Mouse (Mus musculus): ENCODE measurements around the gene H1f0.

Gene H1f0

DNA sequence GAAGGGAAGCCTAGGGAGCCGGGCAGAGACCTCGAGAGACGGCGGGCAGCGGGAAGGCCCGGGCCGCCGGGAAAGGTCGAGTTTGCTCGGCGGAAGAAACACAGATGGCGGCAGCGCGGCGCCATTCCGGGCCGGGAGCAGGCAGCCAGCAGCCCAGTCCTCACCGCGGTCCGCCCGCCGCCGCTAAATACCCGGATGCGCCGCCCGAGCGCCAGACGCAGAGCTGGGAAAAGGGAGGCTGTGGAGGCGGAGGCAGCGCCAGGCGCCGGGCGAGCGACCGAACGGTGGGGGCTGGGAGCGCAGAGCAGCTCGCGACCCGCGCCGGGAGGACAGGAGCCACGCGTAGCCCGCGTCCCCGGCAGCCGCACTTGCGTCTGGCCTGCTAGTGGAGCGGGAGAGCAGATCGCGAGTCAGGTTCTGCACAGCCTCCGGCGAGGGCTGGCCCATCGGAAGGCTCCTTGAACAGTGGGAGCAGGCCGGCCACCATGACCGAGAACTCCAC lies at the start of gene H1f0:
TSS of gene H1f0 (plus strand) at position 214 of the 502 bp plus-strand sequence.
- peak; percentile 87 for DNase-seq (ENCODE audit: low read depth, low spot score)

DNA sequence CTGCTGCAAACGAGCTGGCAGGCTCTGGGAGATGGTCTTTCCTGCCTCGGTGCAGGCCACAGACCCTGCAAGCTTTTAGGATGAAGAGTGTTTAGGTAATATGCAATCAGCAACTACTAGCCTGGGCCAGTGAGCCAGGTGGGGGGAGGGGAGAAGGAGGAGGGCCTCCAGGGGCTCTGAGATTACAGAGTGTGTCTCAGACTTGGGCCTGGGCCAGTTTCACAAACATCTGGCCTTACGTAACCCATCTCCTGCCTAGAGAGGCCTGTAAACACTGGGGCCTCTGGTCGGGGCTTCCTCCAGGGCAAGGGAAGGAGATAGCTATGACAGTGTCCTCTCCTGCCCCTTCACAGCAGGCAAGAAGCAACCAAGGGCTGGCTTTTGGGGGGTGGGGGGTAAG lies 49.4 kb upstream of the H1f0 start:
- DNase-seq (ENCODE audit: low read depth, low spot score) = no peak

DNA sequence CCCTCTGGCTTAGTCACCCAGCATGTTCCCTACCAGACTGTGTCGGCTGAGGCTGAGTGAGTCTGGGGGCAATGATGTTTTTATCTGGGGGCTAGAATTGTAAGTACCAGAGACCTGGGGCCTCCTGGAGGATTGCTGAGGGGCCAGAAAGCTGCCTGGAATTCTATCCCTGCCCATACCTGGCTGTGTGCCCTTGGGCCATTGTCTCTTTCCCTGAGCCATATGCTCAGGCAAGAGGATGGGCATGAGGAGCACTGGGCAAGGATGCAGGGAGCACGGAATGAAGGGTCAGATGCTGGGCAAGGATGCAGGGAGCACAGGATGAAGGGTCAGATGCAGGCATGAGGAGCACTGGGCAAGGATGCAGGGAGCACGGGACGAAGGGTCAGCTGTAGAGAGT lies 48.2 kb upstream of the H1f0 start:
- no peak for DNase-seq (ENCODE audit: low read depth, low spot score)

DNA sequence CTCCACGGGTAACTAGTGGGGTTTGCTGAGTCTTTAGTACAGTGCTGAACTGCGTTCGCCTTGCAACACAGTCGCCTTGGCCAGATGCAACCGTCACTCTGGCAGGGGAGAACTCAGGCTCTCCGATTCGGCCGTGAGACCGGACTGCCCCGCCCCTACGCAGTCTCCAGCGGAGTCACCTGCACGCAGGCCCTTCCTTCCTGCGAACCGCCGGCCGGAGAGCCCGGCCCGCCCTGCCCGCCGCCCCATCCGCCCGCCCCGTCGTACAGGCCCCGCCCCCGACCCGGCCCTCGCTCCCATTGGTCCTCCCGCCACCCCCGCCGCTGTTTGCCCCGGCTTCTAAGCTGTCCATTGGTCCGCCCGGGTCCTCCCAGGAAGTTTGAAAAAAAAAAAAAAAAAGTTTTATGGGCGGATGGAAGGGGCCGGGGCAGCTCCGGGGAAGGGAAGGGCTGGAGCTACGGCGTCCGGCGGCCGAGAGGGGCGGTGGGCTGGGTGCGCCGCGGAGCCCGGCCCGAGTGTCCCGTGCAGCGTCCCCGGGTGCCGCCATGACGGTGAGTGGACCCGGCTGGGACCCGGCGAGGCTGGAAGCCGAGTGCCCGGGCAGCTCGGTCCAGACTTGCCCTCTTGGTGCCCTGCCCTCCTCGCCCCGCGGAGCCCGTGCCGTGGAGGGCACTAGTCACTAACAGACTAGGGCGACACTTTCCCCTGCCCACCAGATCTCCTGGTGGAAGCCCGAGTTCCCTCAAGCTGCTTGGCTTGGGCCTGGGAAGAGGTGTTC lies 45.4 kb upstream of the H1f0 start:
- peak; percentile 94 for DNase-seq (ENCODE audit: low read depth, low spot score)

DNA sequence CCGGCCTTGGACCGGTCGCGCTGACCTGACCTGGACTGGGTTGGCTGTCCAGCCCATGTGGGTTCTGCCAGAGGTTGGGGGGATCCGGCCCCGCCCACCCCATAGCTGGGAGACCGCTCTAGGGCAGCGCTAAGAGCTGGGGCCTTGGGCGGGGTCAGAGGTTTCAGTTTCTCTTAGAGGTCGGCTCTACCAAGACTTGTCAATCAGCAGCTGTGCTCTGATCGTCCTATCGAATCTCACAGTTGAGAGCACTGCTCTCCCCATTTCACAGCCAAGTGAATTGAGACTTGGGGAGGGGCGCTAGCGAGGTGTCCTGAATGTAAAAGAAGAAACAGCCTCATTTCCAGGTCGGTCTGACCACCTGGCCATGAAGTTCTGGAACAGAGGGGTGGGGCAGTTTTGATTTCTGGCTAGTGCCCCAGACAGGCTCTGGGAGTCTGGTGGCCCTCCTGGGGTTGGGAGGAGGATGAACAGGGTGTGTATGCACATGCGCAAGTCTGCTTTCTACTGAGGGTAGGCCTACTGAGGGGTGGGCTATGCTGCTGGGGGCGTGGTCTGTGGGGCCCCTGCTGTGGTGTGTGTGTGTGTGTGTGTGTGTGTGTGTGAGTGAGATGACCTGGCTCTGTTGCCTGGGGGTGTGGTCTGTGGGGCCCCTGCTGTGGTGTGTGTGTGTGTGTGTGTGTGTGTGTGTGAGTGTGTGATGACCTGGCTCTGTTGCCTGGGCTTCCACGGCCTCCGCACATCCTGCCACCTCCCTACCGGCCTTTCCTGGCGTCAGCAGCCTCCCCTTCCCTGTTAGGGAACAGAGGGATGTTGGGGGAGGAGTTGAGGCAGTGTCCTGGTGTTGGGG lies 44.6 kb upstream of the H1f0 start:
- DNase-seq (ENCODE audit: low read depth, low spot score) = peak; percentile 91

DNA sequence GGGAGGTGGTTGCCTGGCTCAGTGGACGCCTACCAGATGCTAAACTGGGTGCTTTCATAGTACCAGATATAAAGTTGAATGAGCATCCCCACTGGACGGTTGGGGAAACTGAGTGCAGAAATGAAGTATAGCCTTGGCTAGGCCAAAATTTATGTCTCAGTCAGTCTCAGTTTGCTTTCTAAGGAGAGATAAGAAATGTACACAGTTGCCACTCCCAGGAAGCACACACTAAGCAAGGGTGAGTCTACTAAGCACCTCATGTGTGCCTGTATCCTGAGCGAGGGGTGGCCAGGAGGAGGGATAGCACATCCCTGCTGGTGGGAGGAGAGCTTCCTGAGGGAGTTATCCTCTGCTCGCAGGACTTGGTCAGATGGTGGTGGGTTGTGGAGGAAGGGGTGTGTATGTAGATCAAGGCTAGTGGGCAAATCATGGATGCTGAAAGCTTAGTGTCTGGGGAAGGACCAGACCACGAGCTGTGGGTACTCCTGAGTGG lies 43.9 kb upstream of the H1f0 start:
- no peak for DNase-seq (ENCODE audit: low read depth, low spot score)

DNA sequence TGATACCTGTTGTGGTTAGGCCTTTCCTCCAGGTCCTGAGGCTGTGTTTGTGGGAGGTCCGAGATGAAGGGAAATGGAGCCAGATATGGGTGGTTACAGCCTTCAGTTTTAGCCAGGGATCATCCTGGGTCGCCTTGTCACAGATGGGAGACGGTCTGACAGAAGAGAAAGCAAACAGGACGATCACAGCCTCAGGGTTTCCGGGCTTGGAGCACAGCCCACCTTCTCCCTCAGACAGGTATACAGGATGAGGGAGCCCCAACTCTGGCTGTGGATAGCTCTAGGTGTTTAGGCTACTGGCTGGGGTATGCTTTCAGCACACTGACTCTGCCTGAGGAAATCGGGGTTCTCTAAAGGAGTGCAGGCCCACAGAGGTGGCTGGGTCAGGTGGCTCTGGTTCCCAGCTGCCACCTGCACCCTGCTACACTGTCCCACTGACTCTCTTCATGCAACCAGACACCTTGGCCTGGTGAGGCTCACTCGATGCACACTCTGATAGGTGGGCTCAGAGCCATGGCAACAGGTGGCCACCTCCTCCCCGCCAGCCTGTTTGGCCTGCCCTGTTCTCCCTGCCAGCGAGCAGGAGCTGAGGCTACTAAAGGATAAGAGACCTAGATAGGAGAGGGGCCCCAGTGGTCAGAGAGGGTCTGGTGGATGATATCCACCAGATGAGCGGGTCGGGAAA lies 41.6 kb upstream of the H1f0 start:
- no peak for DNase-seq (ENCODE audit: low read depth, low spot score)

DNA sequence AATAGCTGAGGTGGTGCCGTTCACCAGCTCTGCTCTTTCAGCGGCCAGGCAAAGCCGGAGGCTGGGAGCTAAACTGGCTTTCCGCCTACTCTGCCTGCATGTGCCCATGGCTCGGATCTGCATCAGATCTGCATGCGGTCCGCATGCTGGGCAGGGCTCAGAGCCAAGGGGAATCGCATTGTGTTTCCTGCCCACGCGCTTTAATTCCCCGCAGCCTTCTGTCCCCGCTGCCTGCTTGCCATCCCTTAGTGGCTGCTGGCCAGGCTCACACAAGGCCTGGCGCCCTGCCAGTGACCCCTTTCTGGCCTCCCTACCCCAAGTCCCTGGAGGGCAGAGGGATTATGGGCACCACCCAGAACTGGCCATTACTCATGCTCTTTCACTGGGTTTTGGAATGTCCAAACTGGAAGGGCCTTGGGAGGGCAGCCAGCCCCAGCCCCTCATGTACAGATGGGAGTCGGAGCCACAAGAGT lies 39.7 kb upstream of the H1f0 start:
- no peak for DNase-seq (ENCODE audit: low read depth, low spot score)

DNA sequence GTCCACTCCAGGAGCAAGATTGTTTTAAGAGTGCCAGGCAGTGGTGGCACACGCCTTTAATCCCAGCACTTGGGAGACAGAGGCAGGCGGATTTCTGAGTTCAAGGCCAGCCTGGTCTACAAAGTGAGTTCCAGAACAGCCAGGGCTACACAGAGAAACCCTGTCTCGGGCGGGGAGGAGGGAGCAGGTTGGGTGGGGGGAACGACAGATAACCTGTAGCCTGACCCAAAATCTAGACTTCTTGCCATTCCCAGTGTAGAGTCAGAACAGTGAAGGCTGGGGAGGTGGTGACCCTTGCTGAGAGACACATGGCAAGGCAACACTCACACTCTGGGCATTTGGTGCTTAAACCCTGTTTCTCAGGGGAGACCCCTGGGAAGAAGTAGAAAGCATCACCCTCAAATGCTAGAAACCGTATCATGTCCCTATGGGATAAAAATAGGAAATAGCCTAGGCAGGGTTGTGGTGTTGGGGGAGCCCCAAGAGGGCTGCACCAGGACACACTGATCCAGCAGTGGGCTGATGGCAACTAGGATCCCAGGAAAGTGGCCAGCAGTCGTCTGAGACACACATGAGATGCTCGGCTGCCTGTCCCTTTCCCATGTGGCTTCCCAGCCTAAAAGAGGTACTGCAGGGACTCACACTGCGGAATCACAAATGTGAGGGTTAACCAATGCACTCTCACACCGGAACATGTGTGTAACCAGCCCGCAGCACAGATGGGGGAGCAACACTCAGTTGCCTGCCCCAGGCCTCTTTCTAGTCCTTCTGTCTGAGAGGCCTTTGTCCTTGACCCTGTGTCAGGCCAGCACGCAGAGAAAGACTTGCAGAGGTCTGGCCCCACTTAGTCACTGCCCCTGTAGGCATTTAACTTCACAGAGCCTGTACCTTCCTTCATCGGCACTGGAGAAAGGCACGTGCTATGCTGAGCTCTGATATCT lies 38.8 kb upstream of the H1f0 start:
- no peak for DNase-seq (ENCODE audit: low read depth, low spot score)

DNA sequence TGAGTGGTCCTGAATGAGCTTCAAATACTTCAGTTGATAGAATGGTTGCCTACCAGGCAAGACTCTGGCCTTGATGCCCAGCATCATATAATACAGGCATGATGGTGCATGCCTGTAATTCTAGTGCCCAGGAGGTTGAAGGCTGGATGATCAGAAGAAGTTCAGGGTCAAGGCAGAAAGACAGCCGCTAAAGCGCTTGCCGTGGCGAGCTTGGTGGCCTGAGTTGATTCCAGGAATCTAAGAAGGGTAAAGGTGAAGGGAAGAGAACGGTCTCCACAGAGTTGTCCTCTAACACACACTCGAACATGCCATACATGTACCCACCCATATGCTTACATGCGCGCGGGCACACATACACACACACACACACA lies 38.2 kb upstream of the H1f0 start:
- no peak for DNase-seq (ENCODE audit: low read depth, low spot score)

DNA sequence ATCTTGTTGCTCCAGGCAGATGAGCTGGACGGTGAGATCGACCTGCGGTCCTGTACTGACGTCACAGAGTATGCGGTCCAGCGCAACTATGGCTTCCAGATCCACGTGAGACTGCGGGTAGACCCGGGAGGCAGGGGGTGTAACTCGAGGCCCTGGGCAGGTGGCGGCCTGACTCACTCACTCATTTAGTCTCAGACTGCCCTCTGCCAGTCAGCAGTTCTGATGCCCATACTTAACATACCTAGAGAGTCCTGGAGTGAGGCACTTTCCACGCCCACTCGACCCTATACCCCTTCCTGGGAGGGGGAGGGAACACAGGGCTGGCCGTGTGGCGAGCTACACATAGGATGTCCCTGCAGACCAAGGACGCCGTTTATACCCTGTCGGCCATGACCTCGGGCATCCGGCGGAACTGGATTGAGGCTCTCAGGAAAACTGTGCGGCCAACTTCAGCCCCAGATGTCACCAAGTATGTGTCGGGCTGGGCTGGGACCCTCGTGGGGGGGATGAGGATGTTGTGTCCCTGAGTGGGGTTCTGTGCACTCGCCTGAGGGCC lies 37.2 kb upstream of the H1f0 start:
- no peak for DNase-seq (ENCODE audit: low read depth, low spot score)

DNA sequence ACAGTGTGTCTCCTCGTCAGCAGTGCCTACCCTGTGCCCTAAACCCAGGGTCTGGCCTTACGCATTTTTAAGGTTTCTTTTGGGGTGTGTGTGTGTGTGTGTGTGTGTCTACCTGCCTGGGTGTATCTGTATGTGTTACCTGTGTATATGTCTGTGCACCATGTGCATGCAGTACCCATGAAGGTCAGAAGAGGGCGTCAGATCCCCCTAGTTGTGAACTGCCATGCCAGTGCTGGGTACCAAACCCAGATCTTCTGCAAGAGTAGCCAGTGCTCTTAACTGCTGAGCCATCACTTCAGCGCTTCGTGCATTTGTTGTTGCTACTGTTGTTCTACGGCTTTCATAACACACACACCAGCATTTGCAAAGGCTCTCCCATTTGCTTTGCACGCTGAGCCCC lies 36.0 kb upstream of the H1f0 start:
- DNase-seq (ENCODE audit: low read depth, low spot score) = peak; percentile 56

DNA sequence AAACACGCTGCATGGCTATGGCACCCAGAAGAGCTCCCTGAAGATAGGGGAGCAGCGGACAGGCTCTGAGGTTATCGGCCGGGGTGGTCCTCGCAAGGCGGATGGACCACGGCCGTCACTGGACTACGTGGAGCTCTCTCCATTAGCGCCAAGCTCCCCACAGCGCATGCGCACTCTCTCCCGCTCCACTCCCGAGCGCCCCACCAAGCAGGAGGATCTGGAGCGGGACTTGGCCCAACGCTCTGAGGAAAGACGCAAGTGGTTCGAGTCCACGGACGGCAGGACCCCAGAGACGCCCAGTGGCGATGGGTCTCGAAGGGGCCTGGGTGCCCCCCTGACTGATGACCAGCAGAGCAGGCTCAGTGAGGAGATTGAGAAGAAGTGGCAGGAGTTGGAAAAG lies 35.3 kb upstream of the H1f0 start:
- DNase-seq (ENCODE audit: low read depth, low spot score) = peak; percentile 67

DNA sequence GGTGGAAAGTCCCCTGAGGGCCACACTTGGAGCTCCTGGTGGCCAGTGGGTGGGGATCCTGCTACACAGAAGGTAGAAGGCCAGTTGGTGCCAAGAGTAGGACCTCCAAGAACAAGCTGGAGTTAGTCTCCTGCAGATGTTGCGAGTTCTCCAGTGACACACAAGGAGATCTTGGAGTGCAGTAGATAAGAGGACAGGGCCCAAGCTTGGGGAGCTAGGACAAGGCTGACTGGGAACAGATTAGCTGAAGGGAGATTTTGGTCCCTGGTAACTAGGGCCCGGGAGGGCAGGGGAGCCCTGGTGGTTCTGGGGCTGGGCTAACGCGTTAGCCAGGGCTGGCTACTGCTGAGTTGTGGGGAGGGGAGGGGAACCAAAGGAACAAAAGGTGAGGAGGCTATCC lies 32.3 kb upstream of the H1f0 start:
- no peak for DNase-seq (ENCODE audit: low read depth, low spot score)

DNA sequence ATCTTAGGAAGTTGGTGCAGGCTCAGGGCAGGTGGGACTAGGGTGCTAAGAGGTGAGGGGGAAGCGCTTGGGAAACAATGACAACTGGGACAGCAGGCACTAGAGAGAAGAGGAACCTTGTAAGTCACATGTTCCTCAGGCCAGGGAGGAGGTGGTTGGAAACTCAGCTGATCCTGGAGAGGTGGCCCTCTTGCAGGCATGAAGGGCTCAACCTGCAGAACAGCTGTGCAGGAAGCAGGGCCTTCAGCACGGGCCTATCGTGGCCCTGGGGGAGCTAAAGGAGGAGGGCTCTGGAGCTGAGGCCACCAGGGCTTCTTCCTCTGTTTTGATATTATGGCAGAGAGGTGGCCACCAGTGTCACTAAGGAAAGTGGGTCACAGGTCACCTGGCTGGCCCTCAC lies 31.6 kb upstream of the H1f0 start:
- DNase-seq (ENCODE audit: low read depth, low spot score) = no peak

DNA sequence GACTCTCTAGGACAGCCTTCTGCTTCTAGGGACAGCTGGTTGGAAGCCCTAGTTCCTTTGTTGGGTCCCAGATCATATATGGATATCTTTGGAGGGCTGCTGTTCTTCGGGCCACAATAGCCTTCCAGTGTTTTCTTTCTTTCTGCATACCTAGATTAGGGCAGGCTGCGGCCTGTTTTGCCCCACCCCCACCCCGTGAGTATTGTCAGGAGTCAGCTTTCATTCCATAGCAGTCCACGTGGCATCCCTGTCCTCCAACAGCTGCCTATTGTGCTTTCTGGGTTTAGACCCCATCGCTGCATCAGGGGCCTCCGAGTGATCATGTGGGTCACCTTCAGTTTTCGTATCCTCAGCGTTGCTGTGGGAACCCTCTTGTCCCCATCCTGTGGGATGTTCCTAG lies 29.9 kb upstream of the H1f0 start:
- DNase-seq (ENCODE audit: low read depth, low spot score) = no peak

DNA sequence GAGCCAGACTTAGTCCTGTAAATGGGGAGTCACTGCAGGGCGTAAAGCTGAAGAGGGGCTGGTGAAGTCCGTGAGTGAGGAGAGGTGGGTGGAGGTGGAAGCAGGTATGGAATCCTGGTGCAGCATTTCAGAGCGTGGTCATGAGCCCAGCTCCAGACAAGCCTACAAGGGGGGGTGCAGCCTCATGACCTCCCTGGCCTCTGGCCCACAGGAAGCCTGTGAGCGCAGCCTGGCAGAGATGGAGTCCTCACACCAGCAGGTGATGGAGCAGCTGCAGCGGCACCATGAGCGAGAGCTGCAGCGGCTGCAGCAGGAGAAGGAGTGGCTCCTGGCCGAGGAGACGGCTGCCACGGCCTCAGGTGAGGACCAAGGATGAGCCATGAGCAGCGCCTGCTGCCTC lies 28.7 kb upstream of the H1f0 start:
- no peak for DNase-seq (ENCODE audit: low read depth, low spot score)

DNA sequence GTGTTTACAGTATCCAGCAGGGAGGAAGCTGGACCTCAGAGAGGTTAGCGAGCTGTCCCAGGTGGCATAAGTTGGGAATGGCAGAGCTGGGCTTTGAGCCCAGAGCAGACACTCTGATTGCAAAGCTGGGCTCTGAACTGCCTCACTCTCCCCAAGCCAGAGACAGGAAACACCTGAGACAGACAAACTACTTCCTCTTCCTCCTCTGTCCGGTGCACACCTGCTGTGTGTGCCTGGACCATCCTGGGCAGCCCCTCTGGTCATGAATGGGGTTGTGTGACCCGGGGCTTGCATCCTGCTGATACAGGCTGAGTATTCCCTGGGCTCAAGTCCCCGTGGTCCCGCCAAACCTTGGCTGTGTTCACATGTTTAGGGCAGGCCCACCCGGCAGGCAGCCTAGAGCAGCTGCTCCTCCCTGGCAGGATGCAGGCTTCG lies 27.9 kb upstream of the H1f0 start:
- DNase-seq (ENCODE audit: low read depth, low spot score) = no peak

DNA sequence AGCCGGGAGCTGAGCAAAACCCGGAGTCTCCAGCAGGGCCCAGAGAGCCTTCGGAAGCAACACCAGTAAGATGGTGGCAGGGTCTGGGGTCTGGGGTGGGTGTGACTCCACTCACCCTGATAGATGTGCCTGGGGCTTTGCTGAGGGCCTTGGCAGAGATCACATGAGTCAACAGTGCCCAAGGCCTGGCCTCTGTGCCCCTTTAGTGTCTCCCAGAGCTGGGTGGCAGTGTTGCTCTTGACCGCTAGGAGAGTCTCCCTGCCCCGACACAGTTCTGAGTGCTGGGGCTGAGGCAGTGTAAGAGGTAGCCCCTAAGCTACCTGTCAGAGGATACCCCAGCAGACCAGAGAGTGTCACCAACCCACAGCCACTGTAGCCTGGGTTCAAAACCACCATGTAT lies 26.7 kb upstream of the H1f0 start:
- DNase-seq (ENCODE audit: low read depth, low spot score) = no peak

DNA sequence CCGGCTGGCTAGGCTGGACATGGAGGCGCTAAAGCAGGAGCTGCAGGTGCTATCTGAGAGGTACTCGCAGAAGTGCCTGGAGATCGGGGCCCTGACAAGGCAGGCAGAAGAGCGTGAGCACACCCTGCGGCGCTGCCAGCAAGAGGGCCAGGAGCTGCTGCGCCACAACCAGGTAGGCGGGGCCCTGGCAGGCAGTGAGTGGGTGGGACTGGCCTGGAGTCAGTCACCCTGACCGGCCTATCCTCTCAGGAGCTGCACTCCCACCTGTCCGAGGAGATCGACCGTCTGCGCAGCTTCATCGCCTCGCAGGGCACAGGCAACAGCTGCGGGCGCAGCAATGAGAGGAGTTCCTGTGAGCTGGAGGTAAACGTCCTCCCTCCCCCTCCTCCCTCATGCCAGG lies 26.2 kb upstream of the H1f0 start:
- DNase-seq (ENCODE audit: low read depth, low spot score) = peak; percentile 51

DNA sequence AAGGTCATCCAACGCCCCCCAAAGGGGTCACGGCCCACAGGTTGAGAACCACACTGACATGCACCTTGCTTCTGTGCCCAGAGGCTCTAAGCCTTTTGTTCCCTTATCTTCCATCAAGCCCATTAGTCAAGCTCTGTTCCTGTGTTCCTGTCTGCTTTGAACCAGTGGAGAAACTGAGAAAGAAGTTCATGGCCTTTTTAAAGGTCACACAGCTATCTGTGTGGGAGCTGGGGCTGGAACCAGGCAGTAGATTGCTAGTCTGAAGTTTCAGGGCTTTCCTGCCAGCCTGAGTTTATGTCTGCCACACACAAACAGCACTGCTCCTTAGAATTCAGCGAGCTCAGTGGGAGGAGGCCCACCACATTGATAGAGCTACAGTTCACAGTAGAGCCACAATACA lies 25.2 kb upstream of the H1f0 start:
- DNase-seq (ENCODE audit: low read depth, low spot score) = no peak
